Mouse (Mus musculus) liver, embryonic 12.5 days (tissue): ENCODE results near the gene Mamdc2. TPM values are rescaled to one million over a fixed set of nuclear protein-coding genes. Genes with fewer than 3 reads are reported as not detected.
"Not testable (repeated sequence)": the region's sequence is repeated elsewhere in the genome, so short reads cannot be mapped to it uniquely, and the experiment has no call there.

Experiments
- ATAC-seq: fragments of 200-750 bp; cut with Nextera tagmentation; 2 replicates; pipeline ENCODE4 v1.8.0; 2017; ENCODE audit warnings: moderate number of reproducible peaks, mild to moderate bottlenecking, moderate library complexity
- H3K27ac ChIP-seq: fragments of 300-500 bp; sonication (generic); 2 replicates; pipeline ENCODE4 v1.5.1; 2016; ENCODE audit warnings: mild to moderate bottlenecking
- H3K27me3 ChIP-seq: fragments of 300-500 bp; sonication (generic); replicated peaks from 2 replicates; pipeline ENCODE4 v1.6.1; 2016; ENCODE audit warnings: mild to moderate bottlenecking, moderate library complexity
- H3K36me3 ChIP-seq: fragments of 300-500 bp; sonication (generic); 2 replicates; pipeline ENCODE4 v1.6.1; 2016; ENCODE audit warnings: mild to moderate bottlenecking, moderate library complexity
- H3K4me1 ChIP-seq: fragments of 300-500 bp; sonication (generic); 2 replicates; pipeline ENCODE4 v1.6.1; 2016
- H3K4me2 ChIP-seq: fragments of 300-500 bp; sonication (generic); 2 replicates; pipeline ENCODE4 v1.6.1; 2016; ENCODE audit warnings: mild to moderate bottlenecking, moderate library complexity
- H3K4me3 ChIP-seq: fragments of 300-500 bp; sonication (generic); 2 replicates; pipeline ENCODE4 v1.5.1; 2016; ENCODE audit warnings: mild to moderate bottlenecking, moderate library complexity
- H3K9ac ChIP-seq: fragments of 300-500 bp; sonication (generic); 2 replicates; pipeline ENCODE4 v1.6.1; 2016; ENCODE audit warnings: mild to moderate bottlenecking, moderate library complexity
- H3K9me3 ChIP-seq: fragments of 300-500 bp; sonication (generic); replicated peaks from 2 replicates; pipeline ENCODE4 v1.6.1; 2016; ENCODE audit warnings: mild to moderate bottlenecking, moderate library complexity
- WGBS: fragments of 180-500 bp; shearing (Covaris S2); methylation state at CpG from one replicate; pipeline ENCODE4 v1.1.7; 2016; ENCODE audit not compliant: insufficient replicate concordance; 5-methylcytosine and 5-hydroxymethylcytosine counted together
- polyA plus RNA-seq: library from polyadenylated mRNA; unstranded; fragments of >200 nt; fragmentation: Nextera tagmentation; extraction: Ambion mirVana; gene quantifications from 2 replicates; pipeline ENCODE4 v1.2.1, GENCODE M21; 2016

Mamdc2 gene
- 0.23 and 0.33 TPM in 2 replicates for polyA plus RNA-seq

DNA sequence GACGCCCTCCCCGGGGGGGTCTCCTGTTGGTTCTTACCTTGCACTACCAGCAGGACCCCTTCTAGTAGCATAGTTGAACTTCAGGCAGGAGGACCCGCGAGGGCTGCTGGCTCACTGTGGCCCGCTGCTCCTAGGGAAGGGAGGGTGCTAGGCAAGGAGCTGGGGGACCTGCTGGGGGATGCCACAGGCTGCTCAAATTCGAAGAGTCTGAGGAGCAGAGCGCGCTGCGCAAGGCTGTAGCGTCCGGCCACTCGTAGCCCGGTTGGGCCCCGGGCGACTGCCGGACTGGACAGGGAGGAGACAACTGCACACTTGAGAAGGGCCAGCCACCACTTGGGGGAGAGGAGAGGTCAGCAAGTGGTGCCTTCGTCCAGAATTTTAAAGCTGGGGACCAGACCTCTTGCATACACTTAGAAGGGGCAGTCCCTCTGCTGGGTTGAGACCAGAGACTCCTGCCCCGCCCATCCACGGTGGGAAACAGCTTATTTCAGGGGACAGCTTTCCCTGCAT, at the start of gene Mamdc2:
Gene Mamdc2, minus strand, starts transcription at position 455 of the 510 bp plus-strand sequence.
- Histone ChIP-seq H3K36me3 (no peaks in the 10 kb centered on the region), H3K4me2 (peak within 1 kb of the TSS; percentile 67), H3K9ac (peak within 1 kb of the TSS; percentile 12; the same call in 1 of the 2 replicates), H3K9me3 (no peaks in the 10 kb centered on the region), H3K4me3 (peak within 1 kb of the TSS; percentile 43), H3K27me3 (peaks cover 20% of the 10 kb centered on the region; the same call in 1 of the 2 replicates), H3K27ac (no peak within 1 kb of the TSS), H3K4me1 (0 out of 2 replicates have a peak, but pooled peaks cover 17% of the 10 kb centered on the region)
- 2% methylated on average over 19 of the region's 19 CpGs for WGBS
- ATAC-seq = no peak

DNA sequence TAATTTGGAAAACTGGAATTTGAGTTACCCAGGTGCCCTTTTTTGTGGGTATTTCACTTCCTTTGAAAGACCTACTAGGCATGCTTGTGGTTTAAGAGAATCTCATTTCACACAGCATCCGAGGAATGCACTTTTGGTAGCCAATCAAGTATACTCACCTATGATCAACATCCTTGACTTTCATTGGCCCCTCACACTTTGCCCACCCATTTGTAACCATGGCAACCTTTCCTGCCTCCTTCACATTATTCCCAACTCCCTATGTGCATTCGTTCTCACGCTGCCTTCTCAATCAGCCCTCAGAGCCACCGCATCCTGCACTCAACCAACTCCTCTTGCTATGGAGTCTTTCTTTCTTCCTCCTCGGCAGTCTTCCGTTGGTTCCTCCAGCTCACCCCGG, 49.8 kb upstream of the Mamdc2 start:
- no peak overlapping the region for H3K4me3 ChIP-seq
- H3K36me3 ChIP-seq = no peaks in the 10 kb centered on the region
- H3K9ac ChIP-seq = no peak overlapping the region
- no peak for ATAC-seq
- no peaks in the 10 kb centered on the region for H3K4me1 ChIP-seq
- 77% methylated on average over 7 of the region's 7 CpGs for WGBS
- H3K4me2 ChIP-seq = no peak overlapping the region
- no peaks in the 10 kb centered on the region for H3K9me3 ChIP-seq
- no peaks in the 10 kb centered on the region for H3K27me3 ChIP-seq
- no peak overlapping the region for H3K27ac ChIP-seq

DNA sequence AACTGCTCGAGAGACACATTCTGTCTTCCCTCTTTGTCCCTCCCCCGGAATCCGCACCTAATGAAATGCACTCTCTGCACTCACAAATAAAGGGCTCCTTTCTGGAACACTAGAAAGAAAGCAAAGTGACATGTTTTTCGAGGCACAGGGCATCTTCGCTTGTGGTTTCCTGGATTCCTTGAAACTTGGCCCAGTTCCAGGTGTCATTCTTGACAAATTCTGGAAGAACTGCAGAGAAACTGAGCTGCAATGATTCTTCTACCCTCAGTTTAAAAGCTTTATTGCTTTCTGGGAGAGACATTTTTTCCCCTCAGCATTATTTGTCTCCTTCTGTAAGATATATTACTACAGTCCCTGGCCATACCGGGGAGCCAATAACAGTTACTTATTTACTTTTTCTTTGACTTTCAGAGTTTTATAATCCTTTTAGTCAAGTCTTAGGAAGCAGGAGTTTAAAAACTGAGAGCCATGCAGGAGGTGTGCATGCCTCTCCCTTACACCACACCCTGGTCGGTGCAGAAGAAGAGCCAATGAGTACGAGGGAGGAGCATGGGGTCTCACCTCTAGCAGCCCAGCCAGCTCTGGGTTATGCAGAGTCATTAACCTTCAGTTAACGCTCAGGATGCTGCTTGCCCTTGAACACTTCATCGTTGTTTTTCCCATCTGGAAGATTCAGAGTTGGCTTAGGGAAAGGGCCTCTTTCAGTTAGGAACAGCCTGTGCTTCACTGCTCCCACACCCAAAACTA, 49.1 kb upstream of the Mamdc2 start:
- Histone ChIP-seq H3K9ac (no peak overlapping the region), H3K4me3 (no peak overlapping the region), H3K9me3 (no peaks in the 10 kb centered on the region), H3K4me2 (no peak overlapping the region), H3K27ac (no peak overlapping the region), H3K36me3 (no peaks in the 10 kb centered on the region), H3K27me3 (no peaks in the 10 kb centered on the region), H3K4me1 (no peaks in the 10 kb centered on the region)
- WGBS = 60% methylated on average over 10 of the region's 10 CpGs
- ATAC-seq = no peak

DNA sequence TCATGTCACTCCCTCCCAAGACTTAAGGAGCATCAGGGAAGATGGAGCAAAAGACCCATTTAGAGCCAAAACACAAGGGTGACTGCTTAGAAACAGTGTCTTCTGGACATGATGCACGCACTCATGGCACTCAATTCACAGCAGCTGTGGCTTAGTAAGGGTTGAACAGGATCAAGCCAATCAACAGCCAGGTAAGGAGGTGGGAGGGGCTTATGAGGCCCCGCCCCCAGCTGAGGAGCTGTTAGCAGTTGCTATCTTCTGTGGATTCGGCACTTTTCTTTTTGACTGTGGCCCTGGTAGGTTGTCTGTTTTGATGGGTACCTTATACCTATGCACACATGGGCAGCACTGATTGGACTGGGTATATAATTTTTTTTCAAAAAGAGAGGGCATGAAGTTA, 48.3 kb upstream of the Mamdc2 start:
- Histone ChIP-seq H3K4me1 (no peaks in the 10 kb centered on the region), H3K27ac (no peak overlapping the region), H3K4me3 (no peak overlapping the region), H3K9ac (no peak overlapping the region), H3K36me3 (no peaks in the 10 kb centered on the region), H3K4me2 (no peak overlapping the region), H3K27me3 (no peaks in the 10 kb centered on the region), H3K9me3 (no peaks in the 10 kb centered on the region)
- no peak for ATAC-seq
- WGBS = 68% methylated on average over 3 of the region's 3 CpGs

DNA sequence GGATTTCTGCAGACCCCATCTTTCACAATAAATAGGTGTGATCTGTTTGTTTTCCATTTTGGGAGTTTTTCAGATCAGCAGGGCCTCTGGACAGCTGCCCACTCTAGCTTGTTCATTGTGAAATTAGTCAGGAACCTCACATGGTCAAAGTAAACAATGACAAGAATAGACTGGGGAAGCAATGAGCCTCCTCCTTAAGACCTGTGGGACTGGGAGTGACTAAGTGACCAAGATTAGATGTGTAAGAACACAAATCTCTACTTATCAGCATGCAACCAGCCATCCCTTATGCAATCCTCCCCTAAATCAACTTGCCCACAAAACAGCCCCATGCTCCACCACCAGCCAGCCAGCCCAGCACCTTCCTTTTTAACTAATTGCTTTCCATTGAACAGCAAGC, 44.4 kb upstream of the Mamdc2 start:
- no peak overlapping the region for H3K27ac ChIP-seq
- ATAC-seq = no peak
- H3K4me3 ChIP-seq = no peak overlapping the region

DNA sequence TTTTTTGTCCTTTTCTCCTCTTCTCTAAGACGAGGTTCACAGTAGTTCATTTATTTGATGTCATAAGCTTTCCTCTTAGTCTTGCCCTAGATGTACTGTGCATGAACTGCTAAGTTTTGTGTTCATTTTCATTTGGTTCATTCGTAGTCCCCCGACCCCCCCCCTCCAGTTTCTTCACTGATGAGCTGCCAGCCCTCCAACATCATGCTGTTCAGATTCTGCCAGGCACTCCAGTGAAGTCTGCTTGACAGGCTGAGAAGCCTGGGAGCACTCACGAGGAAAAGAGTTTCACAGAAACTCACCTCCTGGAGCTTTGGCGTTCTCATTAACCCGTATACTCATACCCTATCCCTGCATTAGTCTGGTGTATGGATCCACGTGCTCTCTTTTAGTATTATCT, 42.5 kb upstream of the Mamdc2 start:
- H3K27me3 ChIP-seq, H3K4me2 ChIP-seq, H3K4me3 ChIP-seq, H3K9ac ChIP-seq, H3K36me3 ChIP-seq, H3K9me3 ChIP-seq, ATAC-seq, H3K27ac ChIP-seq, H3K4me1 ChIP-seq: not testable (repeated sequence)
- WGBS = 47% methylated on average over 7 of the region's 7 CpGs

More for the DNA sequence above, 44.4 kb upstream of the Mamdc2 start:
- Histone ChIP-seq H3K4me1 (no peaks in the 10 kb centered on the region), H3K27me3 (no peaks in the 10 kb centered on the region), H3K36me3 (no peaks in the 10 kb centered on the region), H3K9ac (no peak overlapping the region), H3K4me2 (no peak overlapping the region), H3K9me3 (no peaks in the 10 kb centered on the region)

DNA sequence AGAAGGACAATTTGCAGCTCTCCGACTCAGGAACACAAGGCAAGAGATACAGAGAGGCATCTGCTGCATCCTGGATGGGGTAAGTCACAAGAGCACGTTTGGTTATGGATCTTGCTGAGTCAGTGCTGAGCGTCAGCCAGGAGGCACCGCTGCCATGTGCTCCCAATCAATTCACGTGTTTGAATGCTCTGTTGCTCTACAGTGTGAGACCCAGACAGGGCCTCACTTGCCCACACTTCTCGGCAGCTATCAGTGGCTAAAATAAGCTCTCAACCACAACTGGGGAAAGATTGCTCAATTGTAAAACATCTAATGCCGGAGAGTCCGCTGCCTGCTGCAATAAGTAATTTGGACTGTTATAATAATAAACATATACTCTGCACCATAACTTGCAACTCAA, 41.5 kb upstream of the Mamdc2 start:
- peak; percentile 47; the same call in 1 of the 2 replicates for ATAC-seq
- Histone ChIP-seq H3K9me3 (no peaks in the 10 kb centered on the region), H3K36me3 (no peaks in the 10 kb centered on the region), H3K27ac (no peak overlapping the region), H3K4me1 (no peaks in the 10 kb centered on the region), H3K27me3 (no peaks in the 10 kb centered on the region), H3K4me3 (no peak overlapping the region), H3K4me2 (no peak overlapping the region), H3K9ac (no peak overlapping the region)
- WGBS = 9% methylated on average over 8 of the region's 8 CpGs

DNA sequence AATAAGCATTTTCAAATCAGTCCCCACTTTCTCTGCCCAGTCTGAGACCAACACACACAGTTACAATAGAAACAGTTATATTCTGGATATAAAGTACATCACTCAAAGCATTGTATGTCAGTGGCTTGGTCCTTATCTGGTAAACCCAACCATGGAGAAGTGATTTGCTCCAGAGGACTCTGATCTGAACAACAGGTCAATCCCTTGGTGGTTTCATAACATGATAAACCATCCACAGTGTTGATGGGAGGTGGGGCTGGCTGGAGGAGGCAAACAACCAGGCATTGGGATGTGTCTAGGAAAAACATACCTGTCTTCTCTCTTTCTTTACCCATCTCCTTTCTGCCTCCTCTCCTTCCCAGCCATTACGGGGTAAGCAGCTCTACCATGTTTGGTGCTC, 39.2 kb upstream of the Mamdc2 start:
- no peaks in the 10 kb centered on the region for H3K9me3 ChIP-seq
- no peaks in the 10 kb centered on the region for H3K36me3 ChIP-seq
- WGBS = 88% methylated on average over 1 of the region's 1 CpGs
- no peaks in the 10 kb centered on the region for H3K27me3 ChIP-seq
- H3K4me2 ChIP-seq = no peak overlapping the region
- no peak overlapping the region for H3K9ac ChIP-seq
- ATAC-seq = no peak
- H3K4me1 ChIP-seq = no peaks in the 10 kb centered on the region
- no peak overlapping the region for H3K4me3 ChIP-seq
- no peak overlapping the region for H3K27ac ChIP-seq

DNA sequence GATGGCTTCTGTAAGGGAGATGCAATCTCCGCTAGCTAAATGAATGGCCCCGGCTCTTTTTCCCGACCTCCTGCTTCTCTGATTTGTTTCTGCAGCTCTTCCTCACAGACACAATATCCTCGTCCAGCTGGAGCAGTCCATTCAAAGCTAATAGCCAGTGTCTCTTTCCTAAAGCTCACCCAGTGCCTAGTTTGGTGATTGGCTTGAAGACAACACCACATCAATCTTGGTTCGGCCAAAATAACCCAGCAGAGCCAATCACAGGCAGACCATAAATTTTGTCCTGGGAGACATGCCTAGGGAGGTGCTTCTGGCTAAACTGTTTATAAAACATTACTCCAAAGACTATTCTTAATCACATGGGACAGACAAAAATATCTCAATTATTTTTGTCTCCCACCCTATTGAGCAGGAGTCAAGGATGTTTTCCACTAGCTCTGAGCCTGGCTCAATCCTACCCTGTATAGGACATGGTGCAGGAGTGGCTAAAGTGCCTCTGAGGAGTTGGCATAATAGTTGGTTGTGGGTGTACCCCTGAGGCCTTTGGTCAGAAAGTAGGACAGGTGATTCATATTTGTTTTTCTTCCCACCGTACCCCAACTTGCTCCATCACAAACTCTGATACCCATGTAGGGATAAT, 38.5 kb upstream of the Mamdc2 start:
- Histone ChIP-seq H3K27me3 (no peaks in the 10 kb centered on the region), H3K9ac (no peak overlapping the region), H3K4me2 (no peak overlapping the region), H3K9me3 (no peaks in the 10 kb centered on the region), H3K27ac (no peak overlapping the region), H3K4me3 (no peak overlapping the region), H3K36me3 (no peaks in the 10 kb centered on the region), H3K4me1 (no peaks in the 10 kb centered on the region)
- no peak for ATAC-seq
- 68% methylated on average over 6 of the region's 6 CpGs for whole genome bisulfite sequencing

DNA sequence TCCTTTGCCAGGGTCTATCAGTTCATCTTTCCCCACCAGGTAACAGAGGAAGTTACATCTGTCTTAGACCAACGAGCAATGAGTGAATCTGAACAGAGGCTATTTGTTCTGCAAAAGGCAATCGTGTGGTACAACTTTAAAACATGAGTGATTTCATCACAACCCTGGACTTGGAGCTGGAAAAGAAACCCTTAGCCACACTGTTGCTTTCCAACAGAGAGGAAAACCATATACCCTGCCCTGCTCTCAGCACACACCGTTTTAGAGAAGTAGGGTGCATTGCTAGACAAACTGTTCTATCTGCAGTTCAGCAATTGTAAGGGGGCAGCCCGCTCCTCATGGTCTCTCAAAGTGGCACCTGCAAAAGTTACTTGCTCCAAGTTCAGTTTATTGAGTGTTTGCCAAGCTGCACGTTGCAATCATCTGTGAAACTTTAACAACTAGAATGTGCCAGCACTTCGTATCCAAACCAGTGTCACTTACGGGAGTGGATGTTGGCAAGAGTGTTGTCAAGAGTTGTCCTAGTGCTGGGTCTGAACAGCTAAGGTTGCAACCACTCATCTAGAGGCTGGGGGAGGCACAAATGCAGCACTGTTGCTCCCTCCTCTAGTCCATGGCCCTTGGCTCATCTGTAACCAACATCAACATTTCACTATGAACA, 37.8 kb upstream of the Mamdc2 start:
- Histone ChIP-seq H3K4me3 (no peak overlapping the region), H3K4me1 (no peaks in the 10 kb centered on the region), H3K36me3 (no peaks in the 10 kb centered on the region), H3K9me3 (no peaks in the 10 kb centered on the region), H3K27me3 (no peaks in the 10 kb centered on the region), H3K27ac (no peak overlapping the region), H3K4me2 (no peak overlapping the region), H3K9ac (no peak overlapping the region)
- 54% methylated on average over 7 of the region's 7 CpGs for WGBS
- ATAC-seq = no peak

DNA sequence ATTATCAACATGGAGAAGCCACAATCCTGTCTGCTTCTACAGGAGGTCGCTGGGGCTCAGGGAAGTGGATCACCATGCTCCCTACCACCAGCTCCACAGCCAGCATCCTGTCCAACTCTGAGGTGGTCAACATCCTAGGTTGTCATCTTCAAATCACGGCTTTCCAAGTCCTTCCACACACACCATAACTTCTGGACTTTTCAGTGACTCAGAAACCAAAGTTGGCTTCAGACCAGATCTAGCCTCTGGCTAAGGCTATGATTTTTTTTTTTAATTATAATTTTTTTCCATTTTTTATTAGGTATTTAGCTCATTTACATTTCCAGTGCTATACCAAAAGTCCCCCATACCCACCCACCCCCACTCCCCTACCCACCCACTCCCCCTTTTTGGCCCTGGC, 34.3 kb upstream of the Mamdc2 start:
- not testable (repeated sequence) for H3K9me3 ChIP-seq, H3K4me1 ChIP-seq, H3K4me3 ChIP-seq, H3K4me2 ChIP-seq, H3K36me3 ChIP-seq, ATAC-seq, H3K9ac ChIP-seq, H3K27ac ChIP-seq, H3K27me3 ChIP-seq
- WGBS = 56% methylated on average over 2 of the region's 2 CpGs

DNA sequence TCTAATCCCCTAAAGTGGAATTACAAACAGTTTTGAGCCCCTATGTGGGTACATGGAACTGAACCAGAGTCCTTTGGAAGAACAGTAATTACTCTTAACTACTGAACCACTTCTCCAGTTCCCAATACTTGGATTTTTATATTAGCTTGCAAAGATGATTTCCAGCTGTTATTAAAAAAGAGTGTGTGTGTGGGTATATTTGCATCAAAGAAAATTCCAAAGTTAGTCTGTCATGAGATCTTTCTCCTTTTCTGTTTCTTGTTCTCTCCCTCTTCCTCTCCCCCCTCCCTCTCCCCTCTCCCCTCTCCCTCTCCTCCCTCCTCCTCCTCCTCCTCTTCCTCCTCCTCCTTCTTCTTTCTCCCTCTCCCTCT, 31.3 kb upstream of the Mamdc2 start:
- no peak for ATAC-seq

More for the DNA sequence above, 31.3 kb upstream of the Mamdc2 start:
- H3K4me3 ChIP-seq = no peak overlapping the region
- no peak overlapping the region for H3K4me2 ChIP-seq
- no peak overlapping the region for H3K9ac ChIP-seq
- H3K9me3 ChIP-seq = no peaks in the 10 kb centered on the region
- no peaks in the 10 kb centered on the region for H3K27me3 ChIP-seq
- no peaks in the 10 kb centered on the region for H3K4me1 ChIP-seq
- no peak overlapping the region for H3K27ac ChIP-seq
- H3K36me3 ChIP-seq = no peaks in the 10 kb centered on the region
